30 mouse cellular contexts compared by ENCODE assay signal in the genomic region with DNA sequence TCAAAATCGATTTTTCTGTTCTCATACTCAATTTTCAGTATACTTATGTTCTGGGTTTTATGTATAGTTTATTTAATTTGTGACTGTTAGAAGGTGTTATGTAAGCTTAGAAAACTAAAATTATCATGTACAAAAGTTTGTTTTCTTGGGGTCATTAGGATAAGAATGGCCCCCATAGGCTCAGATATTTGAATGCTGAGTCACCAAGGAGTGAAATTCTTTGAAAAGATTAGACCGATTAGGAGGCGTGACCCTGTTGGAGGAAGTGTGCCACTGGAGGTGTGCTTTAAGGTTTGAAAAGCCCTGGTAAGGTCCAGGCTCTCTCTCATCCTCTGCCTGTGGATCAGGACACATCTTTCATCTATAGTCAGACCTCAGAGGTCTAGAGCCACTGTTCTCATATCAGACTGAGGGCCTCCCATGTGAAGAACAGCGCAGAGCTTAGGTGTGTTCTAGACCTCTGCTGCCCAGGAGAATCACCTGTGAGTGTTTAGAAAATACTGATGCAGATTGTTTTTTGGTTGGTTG. TPM values are rescaled to one million over a fixed set of nuclear protein-coding genes. Genes with fewer than 3 reads are reported as not detected.
DNase-seq lines count a peak whose midpoint lies in the region; ATAC-seq lines count a peak whose summit lies in the region.
"Had no signal": no experiment of that assay in that cellular context is flagged by ENCODE, and none has a peak within 500 bp of the region (broad histone marks: within the 10 kb centered on the region; RNA-seq: fewer than 3 reads in every experiment).

No protein-coding gene starts in this region.

- no peak overlapping the region for H3K9ac ChIP-seq in intestine, embryonic 14.5 days (ENCODE audit: low read length)
- no peak overlapping the region for H3K9ac ChIP-seq in intestine, embryonic 16.5 days (ENCODE audit: low read depth, low read length)
- no peak overlapping the region for H3K9ac ChIP-seq in midbrain, embryonic 15.5 days
- H3K9ac ChIP-seq: embryonic facial prominence, embryonic 13.5 days; forebrain, embryonic 12.5 days; forebrain, embryonic 15.5 days; heart, embryonic 12.5 days; heart, embryonic 15.5 days; hindbrain, embryonic 14.5 days had no signal

- H3K27ac ChIP-seq in intestine, embryonic 14.5 days (ENCODE audit: low read depth), result no peak overlapping the region
- no peak overlapping the region for H3K27ac ChIP-seq in intestine, embryonic 16.5 days (ENCODE audit: low read length)
- H3K27ac ChIP-seq in midbrain, embryonic 15.5 days, result no peak overlapping the region
- H3K27ac ChIP-seq: embryonic facial prominence, embryonic 10.5 days; embryonic facial prominence, embryonic 13.5 days; forebrain, embryonic 12.5 days; forebrain, embryonic 15.5 days; heart, embryonic 15.5 days; hindbrain, embryonic 14.5 days; hindbrain, postnatal 0 days had no signal

- H3K4me2 ChIP-seq in intestine, embryonic 14.5 days (ENCODE audit: low read length), result no peak overlapping the region
- H3K4me2 ChIP-seq in intestine, embryonic 16.5 days (ENCODE audit: low read depth, low read length), result no peak overlapping the region
- H3K4me2 ChIP-seq in midbrain, embryonic 15.5 days, result no peak overlapping the region
- H3K4me2 ChIP-seq: embryonic facial prominence, embryonic 13.5 days; forebrain, embryonic 12.5 days; forebrain, embryonic 15.5 days; heart, embryonic 12.5 days; heart, embryonic 15.5 days; hindbrain, embryonic 14.5 days had no signal

- WGBS in intestine, embryonic 14.5 days, result 81% methylated on average over 4 of the region's 4 CpGs
- WGBS in intestine, embryonic 16.5 days, result 80% methylated on average over 4 of the region's 4 CpGs
- WGBS in midbrain, embryonic 15.5 days, result 85% methylated on average over 4 of the region's 4 CpGs

- H3K4me1 ChIP-seq in intestine, embryonic 14.5 days (replicated peaks; ENCODE audit: control insufficient read depth, insufficient read depth, low read length), result peaks cover 7% of the 10 kb centered on the region; the same call in 1 of the 2 replicates
- peaks cover 4% of the 10 kb centered on the region for H3K4me1 ChIP-seq in intestine, embryonic 16.5 days (ENCODE audit: control insufficient read depth, insufficient read depth, low read length)
- H3K4me1 ChIP-seq in midbrain, embryonic 15.5 days, result peaks cover 13% of the 10 kb centered on the region

- no peak overlapping the region for H3K4me3 ChIP-seq in intestine, embryonic 14.5 days (ENCODE audit: low read depth, low read length)
- no peak overlapping the region for H3K4me3 ChIP-seq in intestine, embryonic 16.5 days (ENCODE audit: low read length)
- H3K4me3 ChIP-seq in midbrain, embryonic 15.5 days, result no peak overlapping the region
- H3K4me3 ChIP-seq: embryonic facial prominence, embryonic 10.5 days; embryonic facial prominence, embryonic 13.5 days; erythroblast, embryonic 14.5 days; forebrain, embryonic 12.5 days; forebrain, embryonic 15.5 days; heart, embryonic 12.5 days; heart, embryonic 15.5 days had no signal

- ATAC-seq in intestine, embryonic 14.5 days (replicated peaks; ENCODE audit: low FRiP score, low TSS enrichment, low read depth), result no peak
- ATAC-seq in intestine, embryonic 16.5 days, result no peak
- ATAC-seq in midbrain, embryonic 15.5 days (replicated peaks), result no peak
- ATAC-seq: forebrain, embryonic 15.5 days; hindbrain, postnatal 0 days; inflammation-experienced regulatory T-cells, adult 6 months had no signal

- H3K36me3 ChIP-seq in intestine, embryonic 14.5 days (ENCODE audit: control insufficient read depth, insufficient read depth, low read length), result no peaks in the 10 kb centered on the region
- H3K36me3 ChIP-seq in intestine, embryonic 16.5 days (ENCODE audit: control insufficient read depth, insufficient read depth, low read length), result no peaks in the 10 kb centered on the region
- no peaks in the 10 kb centered on the region for H3K36me3 ChIP-seq in midbrain, embryonic 15.5 days (replicated peaks)
- H3K36me3 ChIP-seq: embryonic facial prominence, embryonic 10.5 days; embryonic facial prominence, embryonic 13.5 days; forebrain, embryonic 12.5 days; forebrain, embryonic 15.5 days; heart, embryonic 12.5 days; heart, embryonic 15.5 days had no signal

- no peaks in the 10 kb centered on the region for H3K27me3 ChIP-seq in intestine, embryonic 14.5 days (replicated peaks; ENCODE audit: control insufficient read depth, insufficient read depth, low read length)
- H3K27me3 ChIP-seq in intestine, embryonic 16.5 days (replicated peaks; ENCODE audit: control insufficient read depth, insufficient read depth, low read length), result no peaks in the 10 kb centered on the region
- H3K27me3 ChIP-seq in midbrain, embryonic 15.5 days (replicated peaks), result no peaks in the 10 kb centered on the region
- H3K27me3 ChIP-seq: embryonic facial prominence, embryonic 13.5 days; forebrain, embryonic 12.5 days; forebrain, embryonic 15.5 days; heart, embryonic 12.5 days; heart, embryonic 15.5 days had no signal

- DNase-seq in intestine, embryonic 14.5 days (ENCODE audit: low spot score), result peak; percentile 12
- DNase-seq in 3T3-L1 (ENCODE audit: low read depth, low spot score), result peak; percentile 25
- DNase-seq in ES-CJ7 (ENCODE audit: low read depth, low spot score), result peak; percentile 38
- DNase-seq in R1 (ENCODE audit: low read depth, low spot score), result peak; percentile 70
- DNase-seq in frontal cortex, postnatal 10 days (ENCODE audit: low spot score in 2 of 2), result no peak
- no peak for DNase-seq in layer of hippocampus, adult 9-10 months (ENCODE audit: low spot score)
- DNase-seq: adrenal gland, adult 2 months; adrenal gland, postnatal 14 days; cerebellum, adult 11 months; cerebellum, adult 2 months; cerebellum, adult 9-11 months; cerebellum, postnatal 25 days; gastrocnemius, postnatal 10 days; heart, adult 18-20 months; heart, postnatal 10 days; heart, postnatal 4 days; kidney, adult 11 months had no signal

- H3K9me3 ChIP-seq in intestine, embryonic 14.5 days (ENCODE audit: control insufficient read depth, low read length), result no peaks in the 10 kb centered on the region
- no peaks in the 10 kb centered on the region for H3K9me3 ChIP-seq in intestine, embryonic 16.5 days (ENCODE audit: control insufficient read depth, low read length)
- H3K9me3 ChIP-seq in midbrain, embryonic 15.5 days, result no peaks in the 10 kb centered on the region
- H3K9me3 ChIP-seq: embryonic facial prominence, embryonic 10.5 days; embryonic facial prominence, embryonic 13.5 days; forebrain, embryonic 12.5 days; forebrain, embryonic 15.5 days; heart, embryonic 12.5 days; heart, embryonic 15.5 days had no signal

RNA-seq across cellular contexts. Expression of gene Gm20403, which starts 2.1 kb away (rescaled TPM):
- not detected in 2 replicates for polyA plus RNA-seq in intestine, embryonic 14.5 days (2014; fragmentation: Nextera tagmentation; extraction: Ambion mirVana)
- polyA plus RNA-seq in intestine, embryonic 16.5 days (2015; fragmentation: Nextera tagmentation; extraction: Ambion mirVana), result not detected in 2 replicates
- polyA plus RNA-seq in midbrain, embryonic 15.5 days (2015; fragmentation: Nextera tagmentation; extraction: Ambion mirVana), result not detected in 2 replicates
- polyA plus RNA-seq: adrenal gland, adult 2 months; cerebellum, adult 2 months; embryonic facial prominence, embryonic 10.5 days; embryonic facial prominence, embryonic 13.5 days; forebrain, embryonic 12.5 days; forebrain, embryonic 15.5 days; heart, embryonic 12.5 days; heart, embryonic 15.5 days; hindbrain, embryonic 11.5 days; hindbrain, embryonic 14.5 days; hindbrain, postnatal 0 days; inflammation-experienced regulatory T-cells, adult 6 months had no signal

RNA-seq across cellular contexts. Expression of gene Baz1a, which starts 25.8 kb away (rescaled TPM):
- polyA plus RNA-seq in intestine, embryonic 14.5 days (2014; fragmentation: Nextera tagmentation; extraction: Ambion mirVana), result 26.5 and 28.9 TPM in 2 replicates
- 17.9 and 19.4 TPM in 2 replicates for polyA plus RNA-seq in intestine, embryonic 16.5 days (2015; fragmentation: Nextera tagmentation; extraction: Ambion mirVana)
- 6.6 and 8.0 TPM in 2 replicates for polyA plus RNA-seq in midbrain, embryonic 15.5 days (2015; fragmentation: Nextera tagmentation; extraction: Ambion mirVana)

Comparison
In these comparisons a context has a peak if more than half of its experiments do, and no peak if none do; other contexts are left out.
1. DNase-seq: peak in intestine, embryonic 14.5 days (single experiment), 3T3-L1 (single experiment), ES-CJ7 (single experiment) and R1 (single experiment); none in frontal cortex, postnatal 10 days (0 of 2) and layer of hippocampus, adult 9-10 months (single experiment).